Mouse (Mus musculus) adrenal gland, adult 8-10 months (tissue): Measurements from ENCODE around the gene Olfr811. TPM values are rescaled to one million over a fixed set of nuclear protein-coding genes. Genes with fewer than 3 reads are reported as not detected.

Source experiments
- DNase-seq: peaks from one replicate; pipeline ENCODE4 v3.0.0; 2022
- total RNA-seq, 4 experiments: library from RNA; stranded (reverse); gene quantifications; 2 replicates each; pipeline ENCODE4 v1.2.4; 2022

The Olfr811 gene
- not detected for total RNA-seq

DNA sequence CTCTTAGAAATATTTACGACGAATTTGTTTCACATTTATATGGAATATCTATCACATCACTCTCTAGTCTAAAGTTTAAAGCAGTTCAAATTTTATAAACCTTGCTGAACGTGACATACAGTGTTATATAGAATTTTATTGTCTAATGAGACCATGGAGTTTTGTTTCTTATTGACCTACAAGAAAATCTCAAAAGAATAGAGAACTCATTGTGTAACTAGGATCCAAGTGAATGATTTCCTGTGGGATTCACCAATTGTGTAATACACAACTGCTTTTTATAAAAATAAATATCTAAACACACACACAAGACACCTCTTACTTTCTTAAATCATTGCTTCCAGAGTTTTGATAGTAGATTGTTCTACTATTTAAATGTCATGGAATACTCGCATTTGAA, at the start of gene Olfr811:
TSS of gene Olfr811 (minus strand) at position 101 of the 400 bp plus-strand sequence.
- DNase-seq = no peak

DNA sequence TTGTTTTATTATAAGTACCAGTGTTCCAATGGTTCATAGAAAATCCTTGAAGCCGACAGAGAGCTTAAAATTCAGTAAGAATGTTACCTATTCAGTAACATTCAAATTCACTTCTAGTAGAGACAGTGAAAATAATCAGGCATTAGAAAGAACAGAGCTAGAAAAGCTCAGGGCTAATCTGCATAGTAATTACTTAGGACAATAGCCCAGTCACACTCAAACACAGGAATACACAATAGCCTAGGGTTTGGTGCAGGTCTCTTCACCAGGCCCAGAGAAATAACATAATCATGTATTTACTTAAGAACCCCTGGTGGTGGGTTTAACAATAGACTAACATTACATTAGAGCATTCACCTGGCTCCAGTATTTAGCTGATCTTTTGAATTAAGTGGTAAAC, 43.1 kb upstream of the Olfr811 start:
- DNase-seq = no peak

- DNase-seq = no peak
Observed at GRCm38 (mm10) chr10:129845994-129846393, 41.8 kb upstream of the Olfr811 start, which contains the start of gene Olfr812. TSS of gene Olfr812 (minus strand) at chr10:129846094.

GRCm38 (mm10) chr10:129794817-129795216, 9.4 kb downstream of the Olfr811 start, which contains the start of gene Olfr810:
TSS of gene Olfr810 (minus strand) at chr10:129794917.
- DNase-seq = no peak

DNA sequence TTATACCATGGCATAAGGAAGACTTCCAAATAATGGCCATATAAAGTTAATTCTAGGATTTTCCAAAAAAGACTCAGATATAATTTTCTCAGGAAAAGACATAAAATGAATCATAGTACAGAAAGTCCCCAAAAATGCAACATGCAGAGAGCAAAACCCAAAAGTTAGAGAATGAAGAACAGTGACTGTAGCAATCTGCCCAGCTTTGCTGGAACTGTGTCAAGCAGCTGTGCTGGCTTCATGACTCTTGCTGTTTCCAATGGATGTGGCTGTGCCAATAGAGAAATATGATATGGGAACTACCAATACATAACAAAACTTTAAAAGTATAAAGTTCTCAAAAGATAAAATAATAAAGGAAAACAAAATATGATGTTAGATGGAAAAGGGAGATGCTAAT, 26.1 kb downstream of the Olfr811 start:
- no peak for DNase-seq

DNA sequence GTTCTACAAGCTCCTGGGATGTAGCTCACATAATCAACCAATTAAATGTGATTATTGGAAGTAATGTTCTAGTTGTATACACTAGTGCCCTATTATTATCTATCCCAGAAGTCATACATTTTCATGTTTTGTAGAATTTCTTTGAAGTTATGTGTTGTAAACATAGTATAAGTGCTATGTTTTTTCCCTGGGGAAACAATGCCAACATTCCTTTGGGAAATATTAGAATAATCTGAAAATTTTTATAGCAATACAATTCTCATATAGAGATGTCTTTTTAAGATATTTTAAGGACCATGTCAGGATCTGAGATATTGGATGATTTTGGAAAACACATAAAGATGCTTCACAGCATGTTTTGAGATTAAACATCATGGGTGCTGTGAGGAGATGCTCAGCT, 29.9 kb downstream of the Olfr811 start, which contains the start of gene Olfr809:
TSS of gene Olfr809 (plus strand) at position 301 of the 400 bp plus-strand sequence.
- no peak for DNase-seq

DNA sequence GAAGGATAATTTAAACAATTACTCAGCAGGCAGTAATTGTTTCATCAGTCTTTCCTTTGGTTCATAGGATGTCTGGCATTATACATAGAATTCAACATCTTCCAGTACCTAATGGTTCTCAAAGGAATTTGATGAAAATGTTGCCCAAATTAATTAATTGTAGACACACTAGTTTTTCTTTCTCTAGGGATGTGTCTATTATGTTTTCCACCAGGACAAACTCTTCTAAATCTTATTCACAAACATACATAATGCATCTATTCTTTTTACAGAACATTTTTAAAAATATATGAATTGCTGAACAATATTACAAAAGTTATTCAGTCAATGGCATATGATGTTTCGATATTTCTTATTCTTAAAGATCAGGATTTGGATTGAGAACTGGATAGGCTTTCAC, 39.0 kb downstream of the Olfr811 start, which contains the start of gene Olfr808:
TSS of gene Olfr808 (plus strand) at position 301 of the 400 bp plus-strand sequence.
- DNase-seq = no peak

DNA sequence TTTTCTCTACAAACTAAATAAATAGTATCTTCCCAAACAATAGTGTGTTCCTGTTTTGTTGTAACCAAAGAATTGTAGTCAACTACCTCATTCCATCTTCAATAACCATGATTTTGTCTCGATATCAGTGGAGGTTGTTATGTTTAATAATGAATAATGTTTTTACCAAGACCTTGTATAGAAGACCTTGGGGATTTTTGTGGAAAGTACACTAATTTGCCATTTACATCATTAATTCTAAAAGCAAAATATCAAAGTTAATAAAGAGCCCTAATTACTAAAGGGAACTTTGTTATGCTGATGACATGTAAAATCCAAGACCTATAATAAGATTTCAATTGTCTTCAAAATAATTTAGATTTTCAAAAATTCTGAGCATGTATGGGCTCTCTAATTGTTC, 46.5 kb downstream of the Olfr811 start, which contains the start of gene Olfr807:
TSS of gene Olfr807 (minus strand) at position 101 of the 400 bp plus-strand sequence.
- no peak for DNase-seq

Other genes starting within 250 kb of the Olfr811 start
- not detected for gene Olfr794, start 236.7 kb downstream of the Olfr811 start, total RNA-seq
- not detected for gene Olfr796, start 191.8 kb downstream of the Olfr811 start, total RNA-seq
- not detected for gene Olfr798, start 176.5 kb downstream of the Olfr811 start, total RNA-seq
- gene Olfr799, start 166.9 kb downstream of the Olfr811 start, total RNA-seq = not detected
- not detected for gene Olfr800, start 146.7 kb downstream of the Olfr811 start, total RNA-seq
- gene Olfr801, start 130.5 kb downstream of the Olfr811 start, total RNA-seq = not detected
- gene Olfr802, start 116.2 kb downstream of the Olfr811 start, total RNA-seq = not detected
- gene Olfr803, start 110.1 kb downstream of the Olfr811 start, total RNA-seq = not detected
- not detected for gene Olfr804, start 101.2 kb downstream of the Olfr811 start, total RNA-seq
- gene Olfr805, start 75.0 kb downstream of the Olfr811 start, total RNA-seq = not detected
- not detected for gene Olfr806, start 62.5 kb downstream of the Olfr811 start, total RNA-seq
- not detected for gene Olfr807, start 46.6 kb downstream of the Olfr811 start, total RNA-seq
- not detected for gene Olfr808, start 38.9 kb downstream of the Olfr811 start, total RNA-seq
- not detected for gene Olfr809, start 29.8 kb downstream of the Olfr811 start, total RNA-seq
- not detected for gene Olfr810, start 9.5 kb downstream of the Olfr811 start, total RNA-seq
- not detected for gene Olfr812, start 41.7 kb upstream of the Olfr811 start, total RNA-seq
- not detected for gene Olfr813, start 51.0 kb upstream of the Olfr811 start, total RNA-seq
- gene Olfr814, start 75.5 kb upstream of the Olfr811 start, total RNA-seq = not detected
- gene Olfr815, start 101.5 kb upstream of the Olfr811 start, total RNA-seq = under 1 TPM in 1 of 4 experiments, not detected in 3; 0.32 TPM
- gene Olfr816, start 111.2 kb upstream of the Olfr811 start, total RNA-seq = not detected
- not detected for gene Olfr818, start 144.7 kb upstream of the Olfr811 start, total RNA-seq
- not detected for gene Olfr819, start 162.9 kb upstream of the Olfr811 start, total RNA-seq
- not detected for gene Olfr247, start 171.7 kb upstream of the Olfr811 start, total RNA-seq
- gene Gm10310, start 180.7 kb upstream of the Olfr811 start, total RNA-seq = not detected
- not detected for gene Olfr820, start 208.2 kb upstream of the Olfr811 start, total RNA-seq
- gene Olfr821, start 226.0 kb upstream of the Olfr811 start, total RNA-seq = not detected